Mouse (Mus musculus): ENCODE data around the gene Nsun2. TPM values are rescaled to one million over a fixed set of nuclear protein-coding genes. Genes with fewer than 3 reads are reported as not detected.

Nsun2 gene
- polyA plus RNA-seq, 1 experiment from 2014 or later, result 89.2 TPM

DNA sequence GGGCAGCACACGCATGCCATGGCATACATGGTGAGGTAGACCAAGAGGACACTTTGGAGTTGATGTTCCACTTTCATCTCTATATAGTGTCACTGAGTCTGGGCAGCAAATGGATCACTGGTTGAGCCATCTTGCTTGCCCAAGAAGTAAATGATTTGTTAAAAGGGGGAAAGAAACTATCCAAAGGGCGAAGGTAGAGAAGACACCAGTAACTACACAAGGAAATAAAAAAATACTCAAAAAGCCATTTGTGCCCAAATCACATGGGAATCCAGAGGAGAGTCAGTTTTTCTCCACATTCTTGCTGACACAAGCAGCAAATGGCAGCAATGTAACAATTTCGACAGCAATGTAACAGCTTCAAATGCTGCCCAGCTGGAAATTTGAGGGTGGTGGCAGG, 39.0 kb downstream of the Nsun2 start:
- 89% methylated on average over 3 of the region's 3 CpGs for WGBS
- H3K4me2 ChIP-seq (ENCODE audit: low read depth, low read length), result no peak overlapping the region
- H3K27me3 ChIP-seq (ENCODE audit: control insufficient read depth, insufficient read depth, low read depth, low read length), result no peaks in the 10 kb centered on the region
- no peak overlapping the region for H3K4me3 ChIP-seq (ENCODE audit: low read length)
- H3K9ac ChIP-seq (ENCODE audit: low read length), result no peak overlapping the region
- no peak for ATAC-seq (ENCODE audit: low read depth)
- no peak overlapping the region for H3K27ac ChIP-seq (ENCODE audit: low read length)
- H3K36me3 ChIP-seq (ENCODE audit: control insufficient read depth, insufficient read depth, low read length), result no peaks in the 10 kb centered on the region
- no peaks in the 10 kb centered on the region for H3K4me1 ChIP-seq (replicated peaks; ENCODE audit: control insufficient read depth, insufficient read depth, low read length)
- H3K9me3 ChIP-seq (ENCODE audit: control insufficient read depth, low read length), result no peaks in the 10 kb centered on the region

GRCm38 (mm10) chr13:69576676-69577075, 43.1 kb downstream of the Nsun2 start:
- ATAC-seq (ENCODE audit: low read depth), result no peak
- Histone ChIP-seq H3K4me1 (replicated peaks; ENCODE audit: control insufficient read depth, insufficient read depth, low read length) (no peaks in the 10 kb centered on the region), H3K36me3 (ENCODE audit: control insufficient read depth, insufficient read depth, low read length) (no peaks in the 10 kb centered on the region), H3K27me3 (ENCODE audit: control insufficient read depth, insufficient read depth, low read depth, low read length) (no peaks in the 10 kb centered on the region), H3K9ac (ENCODE audit: low read length) (no peak overlapping the region), H3K4me3 (ENCODE audit: low read length) (no peak overlapping the region), H3K27ac (ENCODE audit: low read length) (no peak overlapping the region), H3K4me2 (ENCODE audit: low read depth, low read length) (no peak overlapping the region), H3K9me3 (ENCODE audit: control insufficient read depth, low read length) (no peaks in the 10 kb centered on the region)
- WGBS, result 56% methylated on average over 11 of the region's 11 CpGs

- Histone ChIP-seq H3K4me3 (ENCODE audit: low read length) (no peak overlapping the region), H3K9me3 (ENCODE audit: control insufficient read depth, low read length) (no peaks in the 10 kb centered on the region), H3K27ac (ENCODE audit: low read length) (no peak overlapping the region), H3K9ac (ENCODE audit: low read length) (no peak overlapping the region), H3K4me2 (ENCODE audit: low read depth, low read length) (no peak overlapping the region), H3K27me3 (ENCODE audit: control insufficient read depth, insufficient read depth, low read depth, low read length) (no peaks in the 10 kb centered on the region), H3K4me1 (replicated peaks; ENCODE audit: control insufficient read depth, insufficient read depth, low read length) (no peaks in the 10 kb centered on the region), H3K36me3 (ENCODE audit: control insufficient read depth, insufficient read depth, low read length) (no peaks in the 10 kb centered on the region)
- WGBS, result 79% methylated on average over 16 of the region's 16 CpGs
- ATAC-seq (ENCODE audit: low read depth), result no peak
Measured at GRCm38 (mm10) chr13:69577181-69577834, 43.8 kb downstream of the Nsun2 start.

- no peak for ATAC-seq (ENCODE audit: low read depth)
- H3K9me3 ChIP-seq (ENCODE audit: control insufficient read depth, low read length), result no peaks in the 10 kb centered on the region
- no peak overlapping the region for H3K4me2 ChIP-seq (ENCODE audit: low read depth, low read length)
- no peak overlapping the region for H3K4me3 ChIP-seq (ENCODE audit: low read length)
- no peaks in the 10 kb centered on the region for H3K36me3 ChIP-seq (ENCODE audit: control insufficient read depth, insufficient read depth, low read length)
- 83% methylated on average over 6 of the region's 6 CpGs for WGBS
- H3K9ac ChIP-seq (ENCODE audit: low read length), result no peak overlapping the region
- no peaks in the 10 kb centered on the region for H3K4me1 ChIP-seq (replicated peaks; ENCODE audit: control insufficient read depth, insufficient read depth, low read length)
- no peak overlapping the region for H3K27ac ChIP-seq (ENCODE audit: low read length)
- no peaks in the 10 kb centered on the region for H3K27me3 ChIP-seq (ENCODE audit: control insufficient read depth, insufficient read depth, low read depth, low read length)
Measured at GRCm38 (mm10) chr13:69582411-69582810, 48.9 kb downstream of the Nsun2 start.

DNA sequence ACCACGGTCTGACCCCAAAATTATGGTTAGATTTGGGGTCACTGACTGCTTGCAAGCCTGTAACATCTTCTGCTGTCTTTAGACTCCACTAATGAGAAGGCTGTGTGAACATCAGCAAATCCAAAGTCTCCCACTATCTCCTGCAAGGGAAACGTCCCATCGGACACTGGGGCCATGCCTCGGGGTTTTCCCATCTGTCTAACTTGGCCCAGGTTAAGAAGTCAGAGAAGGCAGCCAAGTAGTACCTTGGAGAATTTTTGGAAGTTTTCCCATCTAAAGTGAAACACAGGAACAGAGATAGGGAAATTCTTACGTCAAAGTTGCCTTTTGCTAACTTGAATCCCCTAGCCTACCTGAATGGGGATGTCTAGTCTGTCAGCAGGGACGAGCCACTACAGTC, 50.0 kb downstream of the Nsun2 start:
- Histone ChIP-seq H3K36me3 (ENCODE audit: control insufficient read depth, insufficient read depth, low read length) (no peaks in the 10 kb centered on the region), H3K27ac (ENCODE audit: low read length) (no peak overlapping the region), H3K4me1 (replicated peaks; ENCODE audit: control insufficient read depth, insufficient read depth, low read length) (no peaks in the 10 kb centered on the region), H3K4me2 (ENCODE audit: low read depth, low read length) (no peak overlapping the region), H3K27me3 (ENCODE audit: control insufficient read depth, insufficient read depth, low read depth, low read length) (no peaks in the 10 kb centered on the region), H3K9me3 (ENCODE audit: control insufficient read depth, low read length) (no peaks in the 10 kb centered on the region), H3K9ac (ENCODE audit: low read length) (no peak overlapping the region), H3K4me3 (ENCODE audit: low read length) (no peak overlapping the region)
- WGBS, result 87% methylated on average over 6 of the region's 6 CpGs
- no peak for ATAC-seq (ENCODE audit: low read depth)

- WGBS, result 46% methylated on average over 6 of the region's 6 CpGs
- no peak overlapping the region for H3K4me2 ChIP-seq (ENCODE audit: low read depth, low read length)
Measured at GRCm38 (mm10) chr13:69585828-69586227, 52.3 kb downstream of the Nsun2 start.

DNA sequence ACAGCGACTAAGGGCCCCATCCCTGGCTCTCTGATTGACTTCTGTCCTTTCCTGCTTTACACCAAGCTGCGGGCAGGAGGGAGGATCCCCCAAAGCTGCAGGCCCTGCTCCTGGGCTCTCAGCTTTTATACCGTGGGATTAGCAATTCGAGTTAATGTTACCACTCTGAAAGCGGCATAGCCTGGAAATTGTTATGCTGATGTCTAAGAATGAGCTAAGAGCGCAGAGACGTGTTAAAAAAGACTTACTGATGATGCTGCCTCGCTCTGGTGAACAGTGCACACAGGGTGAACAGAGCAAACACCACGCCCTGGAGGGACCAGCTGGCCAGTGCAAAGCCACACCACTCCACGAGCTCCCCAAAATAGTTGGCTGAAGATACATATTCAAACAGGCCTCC, 52.8 kb downstream of the Nsun2 start:
- Histone ChIP-seq H3K9ac (ENCODE audit: low read length) (no peak overlapping the region), H3K36me3 (ENCODE audit: control insufficient read depth, insufficient read depth, low read length) (no peaks in the 10 kb centered on the region), H3K4me3 (ENCODE audit: low read length) (no peak overlapping the region), H3K27me3 (ENCODE audit: control insufficient read depth, insufficient read depth, low read depth, low read length) (no peaks in the 10 kb centered on the region), H3K27ac (ENCODE audit: low read length) (no peak overlapping the region), H3K4me2 (ENCODE audit: low read depth, low read length) (no peak overlapping the region), H3K4me1 (replicated peaks; ENCODE audit: control insufficient read depth, insufficient read depth, low read length) (no peaks in the 10 kb centered on the region), H3K9me3 (ENCODE audit: control insufficient read depth, low read length) (no peaks in the 10 kb centered on the region)
- ATAC-seq (ENCODE audit: low read depth), result no peak
- WGBS, result 68% methylated on average over 10 of the region's 10 CpGs

More at GRCm38 (mm10) chr13:69585828-69586227, 52.3 kb downstream of the Nsun2 start:
- H3K9ac ChIP-seq (ENCODE audit: low read length), result no peak overlapping the region
- H3K9me3 ChIP-seq (ENCODE audit: control insufficient read depth, low read length), result no peaks in the 10 kb centered on the region
- ATAC-seq (ENCODE audit: low read depth), result no peak
- H3K27ac ChIP-seq (ENCODE audit: low read length), result no peak overlapping the region
- H3K36me3 ChIP-seq (ENCODE audit: control insufficient read depth, insufficient read depth, low read length), result no peaks in the 10 kb centered on the region
- no peaks in the 10 kb centered on the region for H3K27me3 ChIP-seq (ENCODE audit: control insufficient read depth, insufficient read depth, low read depth, low read length)
- no peaks in the 10 kb centered on the region for H3K4me1 ChIP-seq (replicated peaks; ENCODE audit: control insufficient read depth, insufficient read depth, low read length)
- no peak overlapping the region for H3K4me3 ChIP-seq (ENCODE audit: low read length)

- Histone ChIP-seq H3K9ac (ENCODE audit: low read length) (no peak overlapping the region), H3K36me3 (ENCODE audit: control insufficient read depth, insufficient read depth, low read length) (no peaks in the 10 kb centered on the region), H3K9me3 (ENCODE audit: control insufficient read depth, low read length) (no peaks in the 10 kb centered on the region), H3K4me3 (ENCODE audit: low read length) (no peak overlapping the region), H3K27me3 (ENCODE audit: control insufficient read depth, insufficient read depth, low read depth, low read length) (no peaks in the 10 kb centered on the region), H3K4me2 (ENCODE audit: low read depth, low read length) (no peak overlapping the region), H3K27ac (ENCODE audit: low read length) (no peak overlapping the region), H3K4me1 (replicated peaks; ENCODE audit: control insufficient read depth, insufficient read depth, low read length) (no peaks in the 10 kb centered on the region)
- ATAC-seq (ENCODE audit: low read depth), result no peak
- 46% methylated on average over 3 of the region's 3 CpGs for WGBS
Measured at GRCm38 (mm10) chr13:69587849-69588248, 54.3 kb downstream of the Nsun2 start.

- Histone ChIP-seq H3K9ac (ENCODE audit: low read length) (no peak overlapping the region), H3K36me3 (ENCODE audit: control insufficient read depth, insufficient read depth, low read length) (no peaks in the 10 kb centered on the region), H3K4me1 (replicated peaks; ENCODE audit: control insufficient read depth, insufficient read depth, low read length) (no peaks in the 10 kb centered on the region), H3K9me3 (ENCODE audit: control insufficient read depth, low read length) (no peaks in the 10 kb centered on the region), H3K4me3 (ENCODE audit: low read length) (no peak overlapping the region), H3K4me2 (ENCODE audit: low read depth, low read length) (no peak overlapping the region), H3K27me3 (ENCODE audit: control insufficient read depth, insufficient read depth, low read depth, low read length) (no peaks in the 10 kb centered on the region), H3K27ac (ENCODE audit: low read length) (no peak overlapping the region)
- ATAC-seq (ENCODE audit: low read depth), result no peak
- WGBS, result 31% methylated on average over 6 of the region's 6 CpGs
Measured at GRCm38 (mm10) chr13:69588263-69588662, 54.7 kb downstream of the Nsun2 start.

DNA sequence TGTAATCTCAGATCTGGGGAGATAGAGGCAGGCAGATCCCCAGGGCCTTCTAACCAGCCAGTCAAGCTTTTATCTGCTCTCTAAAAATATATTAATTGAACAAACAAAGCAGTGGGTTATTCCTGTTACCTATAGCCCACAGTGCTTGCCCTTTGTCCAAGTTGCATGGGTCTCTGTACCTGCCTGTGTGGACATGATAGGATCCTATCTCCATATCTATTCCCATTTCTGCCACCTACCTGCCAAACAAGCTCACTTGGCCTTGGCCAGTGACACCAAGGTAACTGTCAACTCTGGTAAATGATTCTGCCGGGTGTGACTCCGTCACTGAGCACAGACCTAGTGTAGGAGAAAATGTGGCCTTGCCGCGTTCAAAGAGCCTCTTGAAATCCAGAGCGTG, 57.8 kb downstream of the Nsun2 start:
- H3K4me1 ChIP-seq (replicated peaks; ENCODE audit: control insufficient read depth, insufficient read depth, low read length), result no peaks in the 10 kb centered on the region
- H3K4me2 ChIP-seq (ENCODE audit: low read depth, low read length), result no peak overlapping the region
- no peak overlapping the region for H3K4me3 ChIP-seq (ENCODE audit: low read length)
- WGBS, result 83% methylated on average over 5 of the region's 5 CpGs
- no peaks in the 10 kb centered on the region for H3K9me3 ChIP-seq (ENCODE audit: control insufficient read depth, low read length)
- H3K9ac ChIP-seq (ENCODE audit: low read length), result no peak overlapping the region
- no peaks in the 10 kb centered on the region for H3K27me3 ChIP-seq (ENCODE audit: control insufficient read depth, insufficient read depth, low read depth, low read length)
- no peak overlapping the region for H3K27ac ChIP-seq (ENCODE audit: low read length)
- ATAC-seq (ENCODE audit: low read depth), result no peak
- no peaks in the 10 kb centered on the region for H3K36me3 ChIP-seq (ENCODE audit: control insufficient read depth, insufficient read depth, low read length)
